Mouse (Mus musculus) stomach, embryonic 14.5 days (tissue): ENCODE measurements at regions not wholly inside any gene's neighbourhood (a gene's known extent, or its start where the extent isn't known, plus 50 kb on each side); places are given as distances from the start of the nearest gene placed in this dataset.

Source experiments
- ATAC-seq: fragments of 200-750 bp; cut with Nextera tagmentation; 2 replicates; pipeline ENCODE4 v1.8.0; 2017; ENCODE audit warnings: low read depth, moderate TSS enrichment; ENCODE audit not compliant: insufficient number of reproducible peaks, insufficient read depth, low FRiP score
- H3K27ac ChIP-seq: fragments of 300-500 bp; sonication (generic); 2 replicates; pipeline ENCODE4 v1.5.1; 2014; ENCODE audit warnings: mild to moderate bottlenecking, low read length, moderate library complexity, mixed read lengths
- H3K27me3 ChIP-seq: fragments of 300-500 bp; sonication (generic); 2 replicates; pipeline ENCODE4 v1.6.1; 2014; ENCODE audit warnings: low read length, control low read depth, mixed read lengths; ENCODE audit not compliant: control insufficient read depth, insufficient read depth
- H3K36me3 ChIP-seq: fragments of 300-500 bp; sonication (generic); 2 replicates; pipeline ENCODE4 v1.6.1; 2014; ENCODE audit warnings: mild to moderate bottlenecking, control low read depth, low read length, moderate library complexity, mixed read lengths; ENCODE audit not compliant: control insufficient read depth, insufficient read depth
- H3K4me1 ChIP-seq: fragments of 300-500 bp; sonication (generic); 2 replicates; pipeline ENCODE4 v1.6.1; 2014; ENCODE audit warnings: low read length, control low read depth, mixed read lengths; ENCODE audit not compliant: control insufficient read depth, insufficient read depth
- H3K4me2 ChIP-seq: fragments of 300-500 bp; sonication (generic); replicated peaks from 2 replicates; pipeline ENCODE4 v1.6.1; 2014; ENCODE audit warnings: low read depth, low read length, control low read depth
- H3K4me3 ChIP-seq: fragments of 300-500 bp; sonication (generic); 2 replicates; pipeline ENCODE4 v1.5.1; 2014; ENCODE audit warnings: low read depth, low read length, control low read depth
- H3K9ac ChIP-seq: fragments of 300-500 bp; sonication (generic); replicated peaks from 2 replicates; pipeline ENCODE4 v1.6.1; 2014; ENCODE audit warnings: low read depth, mild to moderate bottlenecking, control low read depth, low read length, moderate library complexity, mixed read lengths
- H3K9me3 ChIP-seq: fragments of 300-500 bp; sonication (generic); 2 replicates; pipeline ENCODE4 v1.6.1; 2016; ENCODE audit warnings: low read depth, low read length, control low read depth; ENCODE audit not compliant: control insufficient read depth
- WGBS: fragments of 180-500 bp; shearing (Covaris S2); extraction: QIAGEN DNeasy Blood & Tissue Kit; methylation state at CpG from one replicate; pipeline ENCODE4 v1.1.7; 2014; 5-methylcytosine and 5-hydroxymethylcytosine counted together

- H3K36me3 ChIP-seq: no peaks in the 10 kb centered on the region
- no peaks in the 10 kb centered on the region for H3K27me3 ChIP-seq
- H3K9me3 ChIP-seq: no peaks in the 10 kb centered on the region
- ATAC-seq: no peak
- no peak overlapping the region for H3K9ac ChIP-seq
- H3K4me3 ChIP-seq: no peak overlapping the region
- H3K4me2 ChIP-seq: no peak overlapping the region
- 30% methylated on average over 2 of the region's 2 CpGs for WGBS
- no peak overlapping the region for H3K27ac ChIP-seq
- H3K4me1 ChIP-seq: no peaks in the 10 kb centered on the region
These were observed 180.0 kb downstream of the Gm12728 start for GRCm38 (mm10) chr4:105969628-105970027.

DNA sequence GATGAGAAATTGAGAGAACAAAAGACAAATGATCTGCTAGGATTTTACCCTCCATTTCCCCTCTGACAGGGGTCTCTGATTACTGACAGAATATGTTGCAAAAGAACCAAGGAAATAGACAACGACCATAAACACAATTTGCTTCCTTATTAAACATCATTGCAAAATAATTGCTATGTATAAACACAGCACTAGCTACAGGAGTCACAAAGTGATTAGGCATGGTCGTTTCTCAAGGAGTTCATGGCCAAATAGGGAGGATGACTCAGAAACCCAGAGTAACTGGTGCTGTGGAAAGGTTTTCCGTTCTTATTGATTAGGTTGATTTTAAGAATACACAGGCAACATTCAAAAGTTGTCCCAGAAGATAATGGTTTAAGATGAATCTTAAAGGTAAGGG, 180.4 kb downstream of the Gm12728 start:
- Histone ChIP-seq H3K27ac (no peak overlapping the region), H3K9me3 (no peaks in the 10 kb centered on the region), H3K4me3 (no peak overlapping the region), H3K27me3 (no peaks in the 10 kb centered on the region), H3K4me2 (no peak overlapping the region), H3K36me3 (no peaks in the 10 kb centered on the region), H3K4me1 (no peaks in the 10 kb centered on the region), H3K9ac (no peak overlapping the region)
- WGBS: 64% methylated on average over 3 of the region's 3 CpGs
- ATAC-seq: no peak

GRCm38 (mm10) chr4:105972736-105973135, 183.1 kb downstream of the Gm12728 start:
- Histone ChIP-seq H3K9ac (no peak overlapping the region), H3K4me3 (no peak overlapping the region), H3K27ac (no peak overlapping the region), H3K4me1 (no peaks in the 10 kb centered on the region), H3K36me3 (no peaks in the 10 kb centered on the region), H3K27me3 (no peaks in the 10 kb centered on the region), H3K9me3 (no peaks in the 10 kb centered on the region), H3K4me2 (no peak overlapping the region)
- ATAC-seq: no peak
- WGBS: 86% methylated on average over 3 of the region's 3 CpGs

DNA sequence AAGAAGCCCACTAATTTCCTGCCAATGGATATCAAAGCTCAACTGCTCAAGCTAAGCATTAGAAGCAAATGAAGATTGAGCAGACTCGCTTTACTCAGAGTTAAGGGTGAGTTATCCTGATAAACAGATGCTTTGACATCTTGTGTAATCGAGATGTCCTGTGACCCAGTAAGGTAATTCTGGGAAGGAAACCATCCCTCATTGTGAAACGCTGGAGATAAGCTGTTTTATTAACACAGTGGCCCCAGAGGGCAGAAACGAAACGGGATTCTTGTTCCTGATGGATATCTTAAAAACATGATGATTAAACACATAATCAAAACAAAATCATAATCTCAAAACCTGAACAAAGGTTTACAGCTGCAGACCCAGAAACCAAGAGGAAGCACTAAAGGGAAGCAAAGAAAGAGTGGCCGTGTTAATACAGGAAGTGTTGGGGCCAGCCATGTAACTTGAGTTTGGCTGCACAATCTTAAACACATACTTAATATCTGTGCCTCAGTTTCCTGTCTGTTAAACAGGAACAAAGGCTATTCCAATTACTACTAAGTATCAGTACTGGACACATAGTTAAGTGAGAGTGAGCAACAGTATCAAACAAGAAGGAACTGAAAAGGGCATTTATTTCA, 184.2 kb downstream of the Gm12728 start:
- H3K27me3 ChIP-seq: no peaks in the 10 kb centered on the region
- no peak overlapping the region for H3K4me2 ChIP-seq
- H3K4me3 ChIP-seq: no peak overlapping the region
- no peaks in the 10 kb centered on the region for H3K4me1 ChIP-seq
- H3K27ac ChIP-seq: no peak overlapping the region
- H3K9me3 ChIP-seq: no peaks in the 10 kb centered on the region
- WGBS: 33% methylated on average over 6 of the region's 6 CpGs
- H3K9ac ChIP-seq: no peak overlapping the region
- ATAC-seq: no peak
- H3K36me3 ChIP-seq: no peaks in the 10 kb centered on the region

DNA sequence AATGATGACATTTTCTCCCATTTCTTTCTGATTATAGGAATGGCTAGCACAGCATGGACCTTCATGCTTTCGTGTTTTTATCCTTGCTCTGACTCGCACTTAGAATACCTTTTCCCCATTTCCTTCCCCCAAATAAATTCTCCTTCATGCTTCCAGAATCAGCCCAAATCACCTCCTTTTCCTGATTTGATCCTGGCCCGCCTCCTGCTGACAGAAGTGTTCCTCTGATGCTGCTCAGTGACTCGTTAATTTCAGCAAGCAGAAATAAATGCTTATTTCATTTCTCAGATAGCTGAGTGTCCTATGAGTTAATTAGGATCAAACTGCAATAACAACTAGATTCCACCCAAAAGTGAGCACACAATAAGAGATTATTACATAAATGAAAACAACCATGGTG, 185.3 kb downstream of the Gm12728 start:
- ATAC-seq: no peak
- WGBS: 81% methylated on average over 4 of the region's 4 CpGs
- Histone ChIP-seq H3K4me3 (no peak overlapping the region), H3K27ac (no peak overlapping the region), H3K9ac (no peak overlapping the region), H3K4me2 (no peak overlapping the region), H3K27me3 (no peaks in the 10 kb centered on the region), H3K36me3 (no peaks in the 10 kb centered on the region), H3K4me1 (no peaks in the 10 kb centered on the region), H3K9me3 (no peaks in the 10 kb centered on the region)

- no peak; the same call in 1 of the 2 replicates for ATAC-seq
- Histone ChIP-seq H3K27ac (no peak overlapping the region), H3K36me3 (no peaks in the 10 kb centered on the region), H3K4me2 (no peak overlapping the region), H3K27me3 (no peaks in the 10 kb centered on the region), H3K4me3 (no peak overlapping the region), H3K9ac (no peak overlapping the region), H3K4me1 (no peaks in the 10 kb centered on the region), H3K9me3 (no peaks in the 10 kb centered on the region)
- WGBS: 82% methylated on average over 5 of the region's 5 CpGs
These were observed 189.4 kb downstream of the Gm12728 start for GRCm38 (mm10) chr4:105979048-105979447.

DNA sequence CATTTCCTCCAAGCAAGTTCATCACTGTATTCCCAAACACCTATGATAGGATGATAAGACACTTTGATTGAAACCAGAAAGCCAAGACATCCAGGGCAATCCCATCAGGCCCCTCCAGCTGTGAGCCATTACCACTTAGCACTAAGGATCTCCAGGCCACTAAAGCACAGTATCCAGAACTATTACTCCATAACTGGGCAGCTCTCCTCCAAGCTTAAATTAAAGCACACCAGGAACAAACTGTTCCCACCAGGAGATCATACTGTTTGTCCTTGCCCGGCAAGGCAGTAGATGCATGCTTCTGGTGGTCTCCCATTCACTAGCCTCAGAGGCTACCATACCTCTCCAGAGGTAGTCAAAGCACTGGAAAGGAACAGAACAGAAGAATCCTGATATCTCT, 193.3 kb downstream of the Gm12728 start:
- WGBS: 72% methylated on average over 1 of the region's 1 CpGs
- H3K4me1 ChIP-seq: no peaks in the 10 kb centered on the region
- H3K9ac ChIP-seq: no peak overlapping the region
- H3K9me3 ChIP-seq: no peaks in the 10 kb centered on the region
- no peaks in the 10 kb centered on the region for H3K36me3 ChIP-seq
- H3K27me3 ChIP-seq: no peaks in the 10 kb centered on the region
- no peak overlapping the region for H3K4me2 ChIP-seq
- no peak overlapping the region for H3K4me3 ChIP-seq
- H3K27ac ChIP-seq: no peak overlapping the region
- ATAC-seq: no peak

DNA sequence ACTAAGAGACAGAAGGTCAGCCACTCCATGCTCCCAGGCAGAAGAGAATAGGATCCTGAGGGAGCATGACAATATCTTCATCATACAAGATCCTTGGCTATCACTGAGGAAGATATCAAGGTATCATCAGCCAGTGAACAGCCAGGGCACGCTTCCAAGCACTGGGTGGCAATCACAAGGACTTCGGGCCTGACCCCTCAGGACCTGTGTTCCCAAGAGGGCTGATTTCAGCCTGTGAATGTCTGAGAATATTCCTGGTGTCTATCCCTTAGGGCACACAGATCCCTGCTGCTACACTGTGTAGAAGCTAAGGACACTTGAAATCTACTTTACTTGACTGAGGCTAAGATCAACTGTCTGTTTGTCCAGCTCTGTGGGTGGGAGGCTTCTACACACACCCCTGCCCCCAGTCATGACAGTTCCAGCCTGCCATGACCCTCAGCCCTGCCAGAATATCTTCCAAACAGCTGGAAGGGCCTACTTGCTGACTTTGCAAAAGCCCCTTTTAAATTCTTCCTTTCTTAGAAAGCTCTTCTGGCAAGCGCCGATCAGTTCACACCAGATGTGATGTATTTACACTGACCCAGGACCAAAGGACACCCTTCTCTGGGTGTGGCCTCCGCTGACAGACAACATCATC, 198.4 kb downstream of the Gm12728 start:
- H3K9ac ChIP-seq: no peak overlapping the region
- no peaks in the 10 kb centered on the region for H3K9me3 ChIP-seq
- no peak overlapping the region for H3K4me3 ChIP-seq
- WGBS: 49% methylated on average over 5 of the region's 5 CpGs
- H3K4me1 ChIP-seq: peaks cover 4% of the 10 kb centered on the region; the same call in 1 of the 2 replicates
- ATAC-seq: no peak
- H3K27me3 ChIP-seq: no peaks in the 10 kb centered on the region
- H3K4me2 ChIP-seq: no peak overlapping the region
- H3K36me3 ChIP-seq: no peaks in the 10 kb centered on the region
- H3K27ac ChIP-seq: no peak overlapping the region
